Mouse (Mus musculus): ENCODE measurements around the gene Igfbp5. TPM values are rescaled to one million over a fixed set of nuclear protein-coding genes. Genes with fewer than 3 reads are reported as not detected.

Gene Igfbp5
- polyA plus RNA-seq, 1 experiment from 2014 or later = 122 TPM

- ATAC-seq (ENCODE audit: insufficient read depth, low FRiP score) = 0 out of 2 replicates have a peak, but pooled peaks have one; percentile 7
Observed at GRCm38 (mm10) chr1:72857142-72857541, 17.5 kb downstream of the Igfbp5 start.

GRCm38 (mm10) chr1:72856209-72856909 is 18.3 kb downstream of the Igfbp5 start:
- H3K4me2 ChIP-seq (ENCODE audit: low read depth, low read length) = no peak overlapping the region
- peaks cover 15% of the 10 kb centered on the region; the same call in 1 of the 2 replicates for H3K36me3 ChIP-seq (ENCODE audit: control insufficient read depth, insufficient read depth, low read length)
- 71% methylated on average over 19 of the region's 19 CpGs for WGBS
- H3K4me3 ChIP-seq (replicated peaks; ENCODE audit: low read length) = no peak overlapping the region
- H3K4me1 ChIP-seq (ENCODE audit: control insufficient read depth, insufficient read depth, low read length) = peaks cover 4% of the 10 kb centered on the region; the same call in 1 of the 2 replicates
- no peaks in the 10 kb centered on the region for H3K27me3 ChIP-seq (ENCODE audit: control insufficient read depth, insufficient read depth, low read length)
- H3K9me3 ChIP-seq (replicated peaks; ENCODE audit: control insufficient read depth, low read length) = no peaks in the 10 kb centered on the region
- no peak overlapping the region for H3K27ac ChIP-seq (ENCODE audit: low read length)
- H3K9ac ChIP-seq (ENCODE audit: low read length) = no peak overlapping the region
- ATAC-seq (ENCODE audit: insufficient read depth, low FRiP score) = peak; percentile 9; the same call in 1 of the 2 replicates

More at GRCm38 (mm10) chr1:72857142-72857541, 17.5 kb downstream of the Igfbp5 start:
- Histone ChIP-seq H3K36me3 (ENCODE audit: control insufficient read depth, insufficient read depth, low read length) (peaks cover 15% of the 10 kb centered on the region; the same call in 1 of the 2 replicates), H3K9me3 (replicated peaks; ENCODE audit: control insufficient read depth, low read length) (no peaks in the 10 kb centered on the region), H3K9ac (ENCODE audit: low read length) (no peak overlapping the region), H3K27ac (ENCODE audit: low read length) (no peak overlapping the region), H3K4me2 (ENCODE audit: low read depth, low read length) (no peak overlapping the region), H3K4me1 (ENCODE audit: control insufficient read depth, insufficient read depth, low read length) (peaks cover 4% of the 10 kb centered on the region; the same call in 1 of the 2 replicates), H3K4me3 (replicated peaks; ENCODE audit: low read length) (no peak overlapping the region), H3K27me3 (ENCODE audit: control insufficient read depth, insufficient read depth, low read length) (no peaks in the 10 kb centered on the region)
- WGBS = 82% methylated on average over 7 of the region's 7 CpGs

GRCm38 (mm10) chr1:72855729-72856128 is 19.0 kb downstream of the Igfbp5 start:
- Histone ChIP-seq H3K4me2 (ENCODE audit: low read depth, low read length) (no peak overlapping the region), H3K4me3 (replicated peaks; ENCODE audit: low read length) (no peak overlapping the region), H3K4me1 (ENCODE audit: control insufficient read depth, insufficient read depth, low read length) (peaks cover 4% of the 10 kb centered on the region; the same call in 1 of the 2 replicates), H3K27ac (ENCODE audit: low read length) (no peak overlapping the region), H3K9ac (ENCODE audit: low read length) (no peak overlapping the region), H3K27me3 (ENCODE audit: control insufficient read depth, insufficient read depth, low read length) (no peaks in the 10 kb centered on the region), H3K9me3 (replicated peaks; ENCODE audit: control insufficient read depth, low read length) (no peaks in the 10 kb centered on the region), H3K36me3 (ENCODE audit: control insufficient read depth, insufficient read depth, low read length) (peaks cover 15% of the 10 kb centered on the region; the same call in 1 of the 2 replicates)
- no peak for ATAC-seq (ENCODE audit: insufficient read depth, low FRiP score)
- 79% methylated on average over 10 of the region's 10 CpGs for WGBS

- no peaks in the 10 kb centered on the region for H3K27me3 ChIP-seq (ENCODE audit: control insufficient read depth, insufficient read depth, low read length)
- H3K36me3 ChIP-seq (ENCODE audit: control insufficient read depth, insufficient read depth, low read length) = peaks cover 7% of the 10 kb centered on the region; the same call in 1 of the 2 replicates
- no peaks in the 10 kb centered on the region for H3K9me3 ChIP-seq (replicated peaks; ENCODE audit: control insufficient read depth, low read length)
- WGBS = 38% methylated on average over 10 of the region's 10 CpGs
- no peak; the same call in 1 of the 2 replicates for ATAC-seq (ENCODE audit: insufficient read depth, low FRiP score)
- no peak overlapping the region for H3K4me2 ChIP-seq (ENCODE audit: low read depth, low read length)
- no peak overlapping the region for H3K27ac ChIP-seq (ENCODE audit: low read length)
- H3K4me3 ChIP-seq (replicated peaks; ENCODE audit: low read length) = no peak overlapping the region
- H3K9ac ChIP-seq (ENCODE audit: low read length) = peak overlapping the region; percentile 44; the same call in 1 of the 2 replicates
- peaks cover 4% of the 10 kb centered on the region; the same call in 1 of the 2 replicates for H3K4me1 ChIP-seq (ENCODE audit: control insufficient read depth, insufficient read depth, low read length)
Observed at GRCm38 (mm10) chr1:72854337-72855237, 20.1 kb downstream of the Igfbp5 start.

- 78% methylated on average over 1 of the region's 1 CpGs for WGBS
- Histone ChIP-seq H3K36me3 (ENCODE audit: control insufficient read depth, insufficient read depth, low read length) (no peaks in the 10 kb centered on the region), H3K4me3 (replicated peaks; ENCODE audit: low read length) (no peak overlapping the region), H3K4me2 (ENCODE audit: low read depth, low read length) (no peak overlapping the region), H3K4me1 (ENCODE audit: control insufficient read depth, insufficient read depth, low read length) (peaks cover 4% of the 10 kb centered on the region; the same call in 1 of the 2 replicates), H3K27me3 (ENCODE audit: control insufficient read depth, insufficient read depth, low read length) (no peaks in the 10 kb centered on the region), H3K9me3 (replicated peaks; ENCODE audit: control insufficient read depth, low read length) (no peaks in the 10 kb centered on the region), H3K27ac (ENCODE audit: low read length) (no peak overlapping the region), H3K9ac (ENCODE audit: low read length) (no peak overlapping the region)
- no peak for ATAC-seq (ENCODE audit: insufficient read depth, low FRiP score)
Observed at GRCm38 (mm10) chr1:72853759-72854158, 20.9 kb downstream of the Igfbp5 start.

GRCm38 (mm10) chr1:72849037-72849436 is 25.6 kb downstream of the Igfbp5 start:
- Histone ChIP-seq H3K4me1 (ENCODE audit: control insufficient read depth, insufficient read depth, low read length) (no peaks in the 10 kb centered on the region; the same call in 1 of the 2 replicates), H3K4me3 (replicated peaks; ENCODE audit: low read length) (no peak overlapping the region), H3K27me3 (ENCODE audit: control insufficient read depth, insufficient read depth, low read length) (no peaks in the 10 kb centered on the region), H3K9me3 (replicated peaks; ENCODE audit: control insufficient read depth, low read length) (no peaks in the 10 kb centered on the region), H3K27ac (ENCODE audit: low read length) (no peak overlapping the region), H3K9ac (ENCODE audit: low read length) (no peak overlapping the region), H3K4me2 (ENCODE audit: low read depth, low read length) (no peak overlapping the region), H3K36me3 (ENCODE audit: control insufficient read depth, insufficient read depth, low read length) (no peaks in the 10 kb centered on the region)
- no peak for ATAC-seq (ENCODE audit: insufficient read depth, low FRiP score)
- WGBS = 86% methylated on average over 8 of the region's 8 CpGs

GRCm38 (mm10) chr1:72847849-72848380 is 26.8 kb downstream of the Igfbp5 start:
- H3K4me3 ChIP-seq (replicated peaks; ENCODE audit: low read length) = no peak overlapping the region
- H3K27ac ChIP-seq (ENCODE audit: low read length) = no peak overlapping the region
- no peaks in the 10 kb centered on the region for H3K36me3 ChIP-seq (ENCODE audit: control insufficient read depth, insufficient read depth, low read length)
- WGBS = 80% methylated on average over 4 of the region's 4 CpGs
- no peak overlapping the region for H3K4me2 ChIP-seq (ENCODE audit: low read depth, low read length)
- ATAC-seq (ENCODE audit: insufficient read depth, low FRiP score) = no peak
- H3K9ac ChIP-seq (ENCODE audit: low read length) = no peak overlapping the region
- 0 out of 2 replicates have a peak, but pooled peaks cover 5% of the 10 kb centered on the region for H3K4me1 ChIP-seq (ENCODE audit: control insufficient read depth, insufficient read depth, low read length)
- H3K9me3 ChIP-seq (replicated peaks; ENCODE audit: control insufficient read depth, low read length) = no peaks in the 10 kb centered on the region
- H3K27me3 ChIP-seq (ENCODE audit: control insufficient read depth, insufficient read depth, low read length) = no peaks in the 10 kb centered on the region

GRCm38 (mm10) chr1:72844675-72845074 is 30.0 kb downstream of the Igfbp5 start:
- no peak overlapping the region for H3K4me2 ChIP-seq (ENCODE audit: low read depth, low read length)
- H3K9me3 ChIP-seq (replicated peaks; ENCODE audit: control insufficient read depth, low read length) = no peaks in the 10 kb centered on the region
- no peak overlapping the region for H3K4me3 ChIP-seq (replicated peaks; ENCODE audit: low read length)
- 86% methylated on average over 6 of the region's 6 CpGs for WGBS
- H3K36me3 ChIP-seq (ENCODE audit: control insufficient read depth, insufficient read depth, low read length) = no peaks in the 10 kb centered on the region
- no peaks in the 10 kb centered on the region for H3K27me3 ChIP-seq (ENCODE audit: control insufficient read depth, insufficient read depth, low read length)
- no peak for ATAC-seq (ENCODE audit: insufficient read depth, low FRiP score)
- no peak overlapping the region for H3K27ac ChIP-seq (ENCODE audit: low read length)
- 0 out of 2 replicates have a peak, but pooled peaks cover 5% of the 10 kb centered on the region for H3K4me1 ChIP-seq (ENCODE audit: control insufficient read depth, insufficient read depth, low read length)
- no peak overlapping the region for H3K9ac ChIP-seq (ENCODE audit: low read length)
